In the genomic region with DNA sequence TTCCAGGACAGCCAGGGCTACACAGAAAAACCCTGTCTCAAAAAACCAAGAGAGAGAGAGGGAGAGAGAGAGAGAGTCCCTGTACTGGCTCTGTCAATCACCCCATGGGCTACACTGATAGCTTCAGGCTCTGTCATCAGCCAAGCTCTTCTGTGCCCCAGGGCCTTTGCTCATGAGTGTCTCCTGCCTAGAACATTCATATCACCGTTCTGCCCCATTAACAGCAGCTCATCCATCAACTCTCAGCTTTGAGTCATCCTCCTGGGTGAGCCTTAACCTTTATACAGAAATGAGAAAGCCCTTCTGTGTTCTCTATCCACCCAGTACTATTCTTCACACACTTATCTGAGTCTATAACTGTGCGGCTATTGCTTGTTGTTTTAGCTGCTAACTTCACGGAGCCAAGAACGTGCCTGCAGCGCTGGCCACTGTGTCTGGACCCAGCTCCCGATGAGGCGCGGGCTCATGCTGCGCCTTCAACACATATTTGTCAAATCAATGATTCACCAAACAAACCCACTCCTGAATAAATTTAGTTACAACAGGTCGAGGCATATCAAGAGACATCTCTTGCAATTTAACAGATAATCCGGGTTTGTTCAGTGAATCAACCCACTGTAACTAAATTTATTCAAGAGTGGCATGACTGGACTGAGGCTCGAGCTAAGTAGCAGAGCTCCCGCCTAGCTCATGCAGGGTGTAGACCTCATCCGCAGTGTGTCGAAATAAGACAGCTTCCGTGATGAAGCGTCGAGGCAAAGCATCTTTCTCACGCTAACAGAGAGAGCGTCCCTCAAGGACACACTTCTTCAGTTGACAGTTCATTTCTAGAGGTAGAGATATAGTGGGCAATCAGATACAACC, we compare ENCODE assay signal across 19 mouse cellular contexts.
DNase-seq lines count a peak whose midpoint lies in the region; ATAC-seq and TF ChIP-seq lines count a peak whose summit lies in the region.
"Had no signal": no experiment of that assay in that cellular context is flagged by ENCODE, and none has a peak within 500 bp of the region (broad histone marks: within the 10 kb centered on the region; RNA-seq: fewer than 3 reads in every experiment).

No protein-coding gene starts in this region.

- H3K4me1 ChIP-seq in liver, adult 2 months (ENCODE audit: control insufficient read depth, insufficient read depth, low read length): 0 out of 2 replicates have a peak, but pooled peaks cover 2% of the 10 kb centered on the region
- H3K4me1 ChIP-seq in liver, embryonic 12.5 days: peaks cover 50% of the 10 kb centered on the region
- no peaks in the 10 kb centered on the region for H3K4me1 ChIP-seq in midbrain, embryonic 15.5 days
- H3K4me1 ChIP-seq: hindbrain, embryonic 13.5 days had no signal

- no peaks in the 10 kb centered on the region for H3K79me2 ChIP-seq in liver, adult 2 months (ENCODE audit: control insufficient read depth, insufficient read depth, low read length)

- H3K9ac ChIP-seq in liver, adult 2 months (ENCODE audit: low read depth, low read length): no peak overlapping the region
- H3K9ac ChIP-seq in liver, embryonic 12.5 days: no peak overlapping the region
- no peak overlapping the region for H3K9ac ChIP-seq in midbrain, embryonic 15.5 days
- H3K9ac ChIP-seq: embryonic facial prominence, embryonic 12.5 days; hindbrain, embryonic 13.5 days had no signal

- ATAC-seq in liver, embryonic 12.5 days: no peak
- ATAC-seq in midbrain, embryonic 15.5 days (replicated peaks): no peak
- ATAC-seq: forebrain, embryonic 16.5 days had no signal

- WGBS in liver, adult 2 months: 24% methylated on average over 20 of the region's 20 CpGs
- WGBS in liver, embryonic 12.5 days (ENCODE audit: insufficient replicate concordance): 77% methylated on average over 20 of the region's 20 CpGs
- 86% methylated on average over 20 of the region's 20 CpGs for WGBS in midbrain, embryonic 15.5 days

- no peak overlapping the region for H3K4me3 ChIP-seq in liver, adult 2 months (ENCODE audit: insufficient read depth, low read depth, low read length)
- no peak overlapping the region for H3K4me3 ChIP-seq in liver, embryonic 12.5 days
- H3K4me3 ChIP-seq in midbrain, embryonic 15.5 days: no peak overlapping the region
- H3K4me3 ChIP-seq: embryonic facial prominence, embryonic 12.5 days; heart, embryonic 10.5 days; hindbrain, embryonic 13.5 days had no signal

- TF ChIP-seq POLR2A in liver, adult 2 months (IDR thresholded peaks at IDR 0.05; ENCODE audit: extremely low read depth, insufficient read depth, low read length): no peak

- H3K27me3 ChIP-seq in liver, adult 2 months (ENCODE audit: control insufficient read depth, insufficient read depth, low read length): no peaks in the 10 kb centered on the region; the same call in 1 of the 2 replicates
- H3K27me3 ChIP-seq in liver, embryonic 12.5 days (replicated peaks): 0 out of 2 replicates have a peak, but pooled peaks cover 5% of the 10 kb centered on the region
- H3K27me3 ChIP-seq in midbrain, embryonic 15.5 days (replicated peaks): no peaks in the 10 kb centered on the region
- H3K27me3 ChIP-seq: CH12.LX; embryonic facial prominence, embryonic 12.5 days; hindbrain, embryonic 13.5 days had no signal

- H3K27ac ChIP-seq in liver, adult 2 months (replicated peaks; ENCODE audit: insufficient read depth, low read depth, low read length): no peak overlapping the region
- no peak overlapping the region for H3K27ac ChIP-seq in liver, embryonic 12.5 days
- H3K27ac ChIP-seq in midbrain, embryonic 15.5 days: no peak overlapping the region
- H3K27ac ChIP-seq: embryonic facial prominence, embryonic 12.5 days; heart, embryonic 10.5 days; hindbrain, embryonic 13.5 days had no signal

- no peak for TF ChIP-seq CTCF in liver, adult 2 months (IDR thresholded peaks at IDR 0.05; ENCODE audit: low read depth, low read length)

- DNase-seq in adrenal gland, adult 8-10 months: peak; percentile 17
- no peak for DNase-seq in adrenal gland, postnatal 14 days
- peak; percentile 29 for DNase-seq in liver, adult 2 months (ENCODE audit: extremely low read depth, low read depth, low spot score)
- peak; percentile 46 for DNase-seq in NIH3T3 (ENCODE audit: low read depth)
- no peak for DNase-seq in layer of hippocampus, postnatal 10 days (ENCODE audit: low spot score in 2 of 2)
- DNase-seq: cerebellum, adult 11-12 months; cerebellum, adult 9-10 months; cerebellum, postnatal 25 days; gastrocnemius, postnatal 10 days; heart, adult 18-20 months; heart, postnatal 10 days; heart, postnatal 4 days had no signal

- H3K9me3 ChIP-seq in liver, embryonic 12.5 days (replicated peaks): no peaks in the 10 kb centered on the region
- no peaks in the 10 kb centered on the region for H3K9me3 ChIP-seq in midbrain, embryonic 15.5 days
- H3K9me3 ChIP-seq: embryonic facial prominence, embryonic 12.5 days; heart, embryonic 10.5 days; hindbrain, embryonic 13.5 days had no signal

- H3K36me3 ChIP-seq in liver, adult 2 months (ENCODE audit: control insufficient read depth, insufficient read depth, low read length): no peaks in the 10 kb centered on the region
- H3K36me3 ChIP-seq in liver, embryonic 12.5 days: no peaks in the 10 kb centered on the region
- no peaks in the 10 kb centered on the region for H3K36me3 ChIP-seq in midbrain, embryonic 15.5 days (replicated peaks)
- H3K36me3 ChIP-seq: embryonic facial prominence, embryonic 12.5 days; heart, embryonic 10.5 days; hindbrain, embryonic 13.5 days had no signal

- H3K4me2 ChIP-seq in liver, embryonic 12.5 days: no peak overlapping the region
- H3K4me2 ChIP-seq in midbrain, embryonic 15.5 days: no peak overlapping the region
- H3K4me2 ChIP-seq: embryonic facial prominence, embryonic 12.5 days; hindbrain, embryonic 13.5 days had no signal

Comparison
In these comparisons a context has a peak if more than half of its experiments do, and no peak if none do; other contexts are left out.
1. DNase-seq: peak in adrenal gland, adult 8-10 months (single experiment), liver, adult 2 months (single experiment) and NIH3T3 (single experiment); none in adrenal gland, postnatal 14 days (single experiment) and layer of hippocampus, postnatal 10 days (0 of 2).